Mouse (Mus musculus): ENCODE measurements at regions not wholly inside any gene's neighbourhood (a gene's known extent, or its start where the extent isn't known, plus 50 kb on each side); places are given as distances from the start of the nearest gene placed in this dataset.

DNA sequence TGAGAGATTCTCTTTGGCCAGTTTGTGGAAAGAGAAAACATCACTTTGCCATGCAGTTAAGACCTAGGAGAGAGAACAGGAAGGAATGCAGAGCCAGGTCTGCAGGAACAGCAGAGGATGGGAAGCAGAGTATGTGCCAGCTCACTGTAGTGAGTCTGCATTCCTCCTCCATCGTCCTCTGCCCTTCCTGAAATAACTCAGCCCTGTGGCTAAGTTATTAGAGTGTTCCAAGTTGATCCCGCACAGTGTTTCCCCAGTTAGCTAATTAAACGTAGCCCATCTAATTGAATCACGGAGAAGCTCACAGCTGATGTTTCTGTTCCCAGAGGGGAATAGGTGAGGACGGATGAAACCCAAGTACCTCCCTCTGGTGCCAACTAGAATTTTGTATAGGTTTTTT is 142.3 kb upstream of the Rack1 start:
- Histone ChIP-seq H3K9me3 (ENCODE audit: control insufficient read depth, low read length) (no peaks in the 10 kb centered on the region), H3K4me3 (ENCODE audit: low read depth, low read length) (no peak overlapping the region), H3K4me2 (ENCODE audit: low read depth) (no peak overlapping the region), H3K9ac (ENCODE audit: low read length) (no peak overlapping the region), H3K27ac (ENCODE audit: low read depth, low read length) (no peak overlapping the region), H3K36me3 (ENCODE audit: control insufficient read depth, insufficient read depth, low read length) (no peaks in the 10 kb centered on the region), H3K4me1 (ENCODE audit: control insufficient read depth, insufficient read depth, low read length) (no peaks in the 10 kb centered on the region), H3K27me3 (ENCODE audit: control insufficient read depth, insufficient read depth, low read length) (no peaks in the 10 kb centered on the region)
- ATAC-seq (ENCODE audit: insufficient read depth, low FRiP score, low TSS enrichment) (no peak), DNase-seq (ENCODE audit: low spot score) (no peak)
- WGBS, result 70% methylated on average over 5 of the region's 5 CpGs

DNA sequence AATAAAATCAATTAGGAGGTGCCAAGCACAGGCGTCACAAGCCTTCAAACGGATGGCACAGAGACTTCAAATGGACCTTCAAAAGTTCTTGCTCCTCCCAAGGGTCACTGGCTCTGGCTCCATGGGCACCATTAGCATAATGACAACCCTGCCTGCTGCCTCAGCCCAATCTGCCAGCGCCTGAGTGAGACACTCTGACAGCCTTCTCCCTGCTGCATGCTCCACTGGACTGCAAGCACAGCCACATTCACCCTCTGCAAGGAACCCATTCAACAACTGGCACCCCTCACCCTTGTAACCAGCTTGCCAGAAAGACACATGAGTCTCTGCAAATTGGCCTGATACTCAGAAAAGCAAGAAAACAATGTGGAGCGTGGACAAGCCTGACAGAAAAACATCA is 138.5 kb upstream of the Rack1 start:
- Histone ChIP-seq H3K9me3 (ENCODE audit: control insufficient read depth, low read length) (no peaks in the 10 kb centered on the region), H3K27me3 (ENCODE audit: control insufficient read depth, insufficient read depth, low read length) (no peaks in the 10 kb centered on the region), H3K4me2 (ENCODE audit: low read depth) (no peak overlapping the region), H3K27ac (ENCODE audit: low read depth, low read length) (no peak overlapping the region), H3K36me3 (ENCODE audit: control insufficient read depth, insufficient read depth, low read length) (no peaks in the 10 kb centered on the region), H3K9ac (ENCODE audit: low read length) (no peak overlapping the region), H3K4me3 (ENCODE audit: low read depth, low read length) (no peak overlapping the region), H3K4me1 (ENCODE audit: control insufficient read depth, insufficient read depth, low read length) (no peaks in the 10 kb centered on the region)
- WGBS, result 53% methylated on average over 4 of the region's 4 CpGs
- ATAC-seq (ENCODE audit: insufficient read depth, low FRiP score, low TSS enrichment) (no peak), DNase-seq (ENCODE audit: low spot score) (no peak)

DNA sequence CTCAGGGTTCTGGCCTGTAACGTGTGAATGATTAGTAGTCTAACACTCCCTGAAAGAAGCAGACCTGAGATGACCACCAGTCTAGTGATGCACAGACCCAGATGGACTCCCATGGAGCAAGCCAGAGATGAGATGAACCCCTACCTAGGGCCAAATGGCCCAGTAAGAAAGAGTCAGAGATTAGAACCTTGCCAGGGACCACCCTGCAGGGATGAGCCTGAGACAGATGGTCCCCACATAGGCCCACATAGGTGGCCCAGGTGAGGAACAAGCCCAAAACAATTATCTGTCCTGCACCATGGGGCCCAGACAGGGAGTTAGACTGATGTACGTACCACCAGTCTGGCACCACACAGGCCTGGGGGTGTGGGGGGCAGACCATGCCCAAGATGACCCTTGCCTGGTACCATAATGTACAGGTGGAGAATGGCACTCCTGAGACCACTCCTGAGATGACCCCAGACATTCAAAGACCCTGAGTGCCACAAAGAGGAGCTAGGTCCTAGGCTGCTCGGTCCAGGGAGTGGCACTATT is 115.3 kb upstream of the Rack1 start:
- Histone ChIP-seq H3K27me3 (ENCODE audit: control insufficient read depth, insufficient read depth, low read length) (no peaks in the 10 kb centered on the region), H3K36me3 (ENCODE audit: control insufficient read depth, insufficient read depth, low read length) (no peaks in the 10 kb centered on the region), H3K9ac (ENCODE audit: low read length) (no peak overlapping the region), H3K9me3 (ENCODE audit: control insufficient read depth, low read length) (no peaks in the 10 kb centered on the region; the same call in 1 of the 2 replicates), H3K4me1 (ENCODE audit: control insufficient read depth, insufficient read depth, low read length) (no peaks in the 10 kb centered on the region), H3K27ac (ENCODE audit: low read depth, low read length) (no peak overlapping the region), H3K4me2 (ENCODE audit: low read depth) (no peak overlapping the region), H3K4me3 (ENCODE audit: low read depth, low read length) (no peak overlapping the region)
- ATAC-seq (ENCODE audit: insufficient read depth, low FRiP score, low TSS enrichment) (0 out of 2 replicates have a peak, but pooled peaks have one; percentile 23), DNase-seq (ENCODE audit: low spot score) (no peak)
- 88% methylated on average over 3 of the region's 3 CpGs for WGBS

DNA sequence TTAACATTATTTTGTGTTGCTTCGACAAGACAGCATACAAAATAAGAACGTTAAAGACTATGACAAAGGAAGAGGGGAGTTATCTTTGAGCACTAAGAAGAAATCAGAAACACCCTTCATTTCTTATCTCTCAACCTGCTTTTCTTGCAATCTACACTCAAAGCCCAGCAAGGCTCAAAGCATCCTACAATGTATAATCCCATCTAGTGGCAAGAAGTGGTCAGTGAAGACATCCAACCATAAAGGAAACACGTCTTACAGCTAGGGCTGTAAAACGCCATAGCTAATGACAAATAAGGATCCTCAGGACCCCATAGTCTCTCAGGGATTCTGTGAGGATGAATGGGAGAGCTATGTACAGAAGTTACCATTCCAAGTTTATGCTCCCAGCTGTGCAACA is 110.1 kb upstream of the Rack1 start:
- Histone ChIP-seq H3K4me1 (ENCODE audit: control insufficient read depth, insufficient read depth, low read length) (no peaks in the 10 kb centered on the region), H3K9ac (ENCODE audit: low read length) (no peak overlapping the region), H3K9me3 (ENCODE audit: control insufficient read depth, low read length) (no peaks in the 10 kb centered on the region), H3K27me3 (ENCODE audit: control insufficient read depth, insufficient read depth, low read length) (no peaks in the 10 kb centered on the region), H3K4me3 (ENCODE audit: low read depth, low read length) (no peak overlapping the region), H3K36me3 (ENCODE audit: control insufficient read depth, insufficient read depth, low read length) (no peaks in the 10 kb centered on the region), H3K4me2 (ENCODE audit: low read depth) (no peak overlapping the region), H3K27ac (ENCODE audit: low read depth, low read length) (no peak overlapping the region)
- DNase-seq (ENCODE audit: low spot score), result no peak
- ATAC-seq (ENCODE audit: insufficient read depth, low FRiP score, low TSS enrichment), result no peak
- WGBS, result 73% methylated on average over 4 of the region's 4 CpGs

DNA sequence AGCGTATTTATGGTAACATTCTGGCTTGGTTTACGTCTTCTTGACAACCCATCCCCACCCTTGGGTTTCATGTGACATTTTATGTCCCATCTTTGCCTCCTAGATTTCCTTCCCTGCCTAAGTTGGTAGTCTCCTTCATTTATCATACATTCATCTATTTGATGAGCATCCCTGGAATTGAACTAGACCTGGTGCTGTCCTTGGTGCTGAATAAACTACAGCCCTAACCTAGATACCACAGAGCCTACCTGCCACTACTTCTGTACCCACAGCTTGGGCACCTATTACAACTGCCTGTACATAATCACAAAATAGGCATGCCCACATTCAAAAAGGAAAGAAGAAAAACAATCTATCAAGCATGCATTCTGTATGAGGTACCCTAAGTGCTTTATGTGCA is 103.8 kb upstream of the Rack1 start:
- H3K9me3 ChIP-seq (ENCODE audit: control insufficient read depth, low read length), result no peaks in the 10 kb centered on the region
- no peak overlapping the region for H3K27ac ChIP-seq (ENCODE audit: low read depth, low read length)
- DNase-seq (ENCODE audit: low spot score) (no peak), ATAC-seq (ENCODE audit: insufficient read depth, low FRiP score, low TSS enrichment) (no peak)
- 79% methylated on average over 2 of the region's 2 CpGs for WGBS
- no peaks in the 10 kb centered on the region for H3K27me3 ChIP-seq (ENCODE audit: control insufficient read depth, insufficient read depth, low read length)
- no peak overlapping the region for H3K9ac ChIP-seq (ENCODE audit: low read length)
- no peaks in the 10 kb centered on the region for H3K36me3 ChIP-seq (ENCODE audit: control insufficient read depth, insufficient read depth, low read length)
- no peak overlapping the region for H3K4me2 ChIP-seq (ENCODE audit: low read depth)
- no peak overlapping the region for H3K4me3 ChIP-seq (ENCODE audit: low read depth, low read length)
- no peaks in the 10 kb centered on the region for H3K4me1 ChIP-seq (ENCODE audit: control insufficient read depth, insufficient read depth, low read length)

DNA sequence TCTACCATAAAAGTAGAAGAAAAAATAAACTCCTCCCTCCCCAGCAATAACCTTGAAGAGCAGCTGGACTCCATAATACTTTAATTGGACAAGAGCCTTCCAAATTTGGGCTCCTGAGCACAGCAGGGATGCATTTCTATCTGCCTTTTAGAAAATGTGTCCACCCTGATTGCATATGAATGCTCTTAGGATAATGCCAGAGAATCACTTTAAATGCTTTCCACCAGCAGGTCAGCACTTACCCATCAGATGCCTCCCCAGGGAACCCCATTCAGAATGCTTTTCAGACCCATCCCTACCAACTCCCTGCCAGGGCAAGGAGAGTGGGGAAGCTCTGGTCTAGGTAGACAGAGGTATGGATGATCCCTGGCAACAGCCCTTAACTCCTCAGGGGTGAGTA is 102.9 kb upstream of the Rack1 start:
- Histone ChIP-seq H3K4me2 (ENCODE audit: low read depth) (no peak overlapping the region), H3K4me1 (ENCODE audit: control insufficient read depth, insufficient read depth, low read length) (no peaks in the 10 kb centered on the region), H3K36me3 (ENCODE audit: control insufficient read depth, insufficient read depth, low read length) (no peaks in the 10 kb centered on the region), H3K9me3 (ENCODE audit: control insufficient read depth, low read length) (no peaks in the 10 kb centered on the region), H3K27me3 (ENCODE audit: control insufficient read depth, insufficient read depth, low read length) (no peaks in the 10 kb centered on the region), H3K9ac (ENCODE audit: low read length) (no peak overlapping the region), H3K4me3 (ENCODE audit: low read depth, low read length) (no peak overlapping the region), H3K27ac (ENCODE audit: low read depth, low read length) (no peak overlapping the region)
- no peak for DNase-seq (ENCODE audit: low spot score)
- no peak for ATAC-seq (ENCODE audit: insufficient read depth, low FRiP score, low TSS enrichment)

DNA sequence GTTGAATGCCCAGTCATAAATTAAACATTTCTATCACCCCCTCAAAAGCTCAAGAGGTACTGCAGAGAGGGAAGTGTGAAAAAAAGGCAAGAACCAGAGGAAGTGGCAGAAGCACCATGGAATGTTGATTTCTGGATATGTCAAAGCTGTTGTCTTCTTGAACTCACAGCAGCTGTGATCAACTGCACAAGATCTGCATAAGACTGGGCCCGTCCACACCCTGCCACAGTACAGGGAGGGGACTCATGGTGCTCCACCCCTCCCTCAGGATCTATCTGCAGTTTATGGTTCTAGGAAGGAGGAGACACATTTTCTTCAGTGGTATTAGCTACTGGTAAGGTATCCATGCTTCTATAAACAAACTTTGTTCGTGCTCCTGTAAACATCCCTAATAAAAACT is 92.9 kb upstream of the Rack1 start:
- no peak for DNase-seq (ENCODE audit: low spot score)
- Histone ChIP-seq H3K4me3 (ENCODE audit: low read depth, low read length) (no peak overlapping the region), H3K27me3 (ENCODE audit: control insufficient read depth, insufficient read depth, low read length) (no peaks in the 10 kb centered on the region), H3K9ac (ENCODE audit: low read length) (no peak overlapping the region), H3K4me1 (ENCODE audit: control insufficient read depth, insufficient read depth, low read length) (no peaks in the 10 kb centered on the region), H3K36me3 (ENCODE audit: control insufficient read depth, insufficient read depth, low read length) (no peaks in the 10 kb centered on the region), H3K27ac (ENCODE audit: low read depth, low read length) (no peak overlapping the region), H3K4me2 (ENCODE audit: low read depth) (no peak overlapping the region), H3K9me3 (ENCODE audit: control insufficient read depth, low read length) (no peaks in the 10 kb centered on the region)
- WGBS, result 84% methylated on average over 2 of the region's 2 CpGs
- no peak for ATAC-seq (ENCODE audit: insufficient read depth, low FRiP score, low TSS enrichment)

DNA sequence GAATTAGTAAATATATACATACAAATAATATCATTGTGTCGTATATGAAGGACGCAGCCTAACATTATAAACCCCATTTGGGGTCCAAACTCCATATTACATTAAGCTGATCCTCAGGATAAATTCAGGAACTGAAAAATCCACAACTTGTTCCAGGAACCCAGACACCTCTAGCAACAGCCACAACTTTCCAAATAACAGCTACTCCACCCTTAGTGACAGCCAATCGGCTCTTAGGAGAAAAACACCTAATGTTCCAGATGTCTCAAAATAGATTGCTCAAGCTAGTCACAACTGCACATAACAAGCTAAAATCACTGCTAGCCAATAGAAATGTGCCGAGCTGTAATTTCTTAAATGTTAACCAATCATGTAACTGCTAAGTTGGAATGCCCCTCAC is 89.2 kb upstream of the Rack1 start:
- H3K4me1 ChIP-seq (ENCODE audit: control insufficient read depth, insufficient read depth, low read length), result no peaks in the 10 kb centered on the region
- no peaks in the 10 kb centered on the region for H3K27me3 ChIP-seq (ENCODE audit: control insufficient read depth, insufficient read depth, low read length)
- no peaks in the 10 kb centered on the region for H3K9me3 ChIP-seq (ENCODE audit: control insufficient read depth, low read length)
- no peak overlapping the region for H3K27ac ChIP-seq (ENCODE audit: low read depth, low read length)
- WGBS, result 89% methylated on average over 4 of the region's 4 CpGs
- ATAC-seq (ENCODE audit: insufficient read depth, low FRiP score, low TSS enrichment), result no peak
- no peak for DNase-seq (ENCODE audit: low spot score)
- no peak overlapping the region for H3K4me2 ChIP-seq (ENCODE audit: low read depth)
- no peak overlapping the region for H3K4me3 ChIP-seq (ENCODE audit: low read depth, low read length)
- H3K9ac ChIP-seq (ENCODE audit: low read length), result no peak overlapping the region
- no peaks in the 10 kb centered on the region for H3K36me3 ChIP-seq (ENCODE audit: control insufficient read depth, insufficient read depth, low read length)

DNA sequence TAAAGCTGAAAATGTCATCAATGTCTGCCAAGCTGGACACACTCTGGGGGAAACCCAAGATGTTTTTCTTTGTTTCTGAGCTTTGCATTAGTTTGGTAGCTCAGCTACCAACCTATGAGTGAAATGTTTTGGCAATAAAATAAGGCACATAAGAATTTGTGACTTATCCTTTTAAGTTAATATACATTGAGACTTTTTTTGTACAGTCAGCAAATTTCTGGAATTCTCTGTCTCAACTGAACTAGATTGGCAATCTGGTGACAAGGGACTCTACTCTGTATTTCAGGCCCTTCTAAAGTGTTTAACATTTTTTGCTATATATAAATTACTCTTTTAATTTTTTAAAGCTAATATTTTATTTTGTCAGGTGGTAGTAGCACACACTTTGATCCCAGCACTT is 76.1 kb upstream of the Rack1 start:
- Histone ChIP-seq H3K27ac (ENCODE audit: low read depth, low read length) (no peak overlapping the region), H3K9me3 (ENCODE audit: control insufficient read depth, low read length) (no peaks in the 10 kb centered on the region), H3K9ac (ENCODE audit: low read length) (no peak overlapping the region), H3K4me3 (ENCODE audit: low read depth, low read length) (no peak overlapping the region), H3K4me1 (ENCODE audit: control insufficient read depth, insufficient read depth, low read length) (no peaks in the 10 kb centered on the region), H3K36me3 (ENCODE audit: control insufficient read depth, insufficient read depth, low read length) (no peaks in the 10 kb centered on the region), H3K4me2 (ENCODE audit: low read depth) (no peak overlapping the region), H3K27me3 (ENCODE audit: control insufficient read depth, insufficient read depth, low read length) (no peaks in the 10 kb centered on the region)
- ATAC-seq (ENCODE audit: insufficient read depth, low FRiP score, low TSS enrichment) (no peak), DNase-seq (ENCODE audit: low spot score) (no peak)
